ENCODE assay signal across 24 mouse cellular contexts in genomic region chr17:4198001-4198400, GRCm38 (mm10).
DNase-seq lines count a peak whose midpoint lies in the region; ATAC-seq lines count a peak whose summit lies in the region.
"Had no signal": no experiment of that assay in that cellular context is flagged by ENCODE, and none has a peak within 500 bp of the region (broad histone marks: within the 10 kb centered on the region; RNA-seq: fewer than 3 reads in every experiment).

No protein-coding gene starts in this region.

- no peaks in the 10 kb centered on the region for H3K27me3 ChIP-seq in intestine, embryonic 14.5 days (replicated peaks; ENCODE audit: control insufficient read depth, insufficient read depth, low read length)
- H3K27me3 ChIP-seq in intestine, embryonic 16.5 days (replicated peaks; ENCODE audit: control insufficient read depth, insufficient read depth, low read length): no peaks in the 10 kb centered on the region
- no peaks in the 10 kb centered on the region for H3K27me3 ChIP-seq in kidney, embryonic 15.5 days
- H3K27me3 ChIP-seq in lung, embryonic 15.5 days: no peaks in the 10 kb centered on the region
- no peaks in the 10 kb centered on the region for H3K27me3 ChIP-seq in midbrain, embryonic 11.5 days (ENCODE audit: control insufficient read depth, insufficient read depth, low read length)
- H3K27me3 ChIP-seq in midbrain, embryonic 14.5 days (ENCODE audit: control insufficient read depth, insufficient read depth, low read length): no peaks in the 10 kb centered on the region
- H3K27me3 ChIP-seq: embryonic facial prominence, embryonic 15.5 days; forebrain, embryonic 12.5 days had no signal

- no peak overlapping the region for H3K27ac ChIP-seq in intestine, embryonic 14.5 days (ENCODE audit: low read depth)
- H3K27ac ChIP-seq in intestine, embryonic 16.5 days (ENCODE audit: low read length): no peak overlapping the region
- H3K27ac ChIP-seq in kidney, embryonic 15.5 days: peak overlapping the region; percentile 68
- H3K27ac ChIP-seq in lung, embryonic 15.5 days: peak overlapping the region; percentile 59; the same call in 1 of the 2 replicates
- H3K27ac ChIP-seq in midbrain, embryonic 11.5 days (ENCODE audit: low read depth, low read length): no peak overlapping the region
- H3K27ac ChIP-seq in midbrain, embryonic 14.5 days (replicated peaks; ENCODE audit: low read depth, low read length): no peak overlapping the region
- H3K27ac ChIP-seq: embryonic facial prominence, embryonic 13.5 days; embryonic facial prominence, embryonic 15.5 days; forebrain, embryonic 10.5 days; forebrain, embryonic 12.5 days had no signal

- DNase-seq in intestine, embryonic 14.5 days (ENCODE audit: low spot score): peak; percentile 50
- no peak for DNase-seq in kidney, adult 18-20 months
- no peak for DNase-seq in lung, adult 18-20 months
- DNase-seq in midbrain, embryonic 11.5 days (ENCODE audit: low spot score, missing footprints): peak; percentile 77
- no peak for DNase-seq in midbrain, embryonic 14.5 days
- DNase-seq: adrenal gland, adult 2 months; adrenal gland, postnatal 10 days; adrenal gland, postnatal 25 days; cerebellum, adult 11 months; cerebellum, adult 18-20 months; cerebellum, adult 8-10 months; cerebellum, adult 9-11 months; cerebellum, postnatal 14 days; cerebellum, postnatal 36 days; embryo, embryonic 11 days had no signal

- no peak overlapping the region for H3K4me2 ChIP-seq in intestine, embryonic 14.5 days (ENCODE audit: low read length)
- H3K4me2 ChIP-seq in intestine, embryonic 16.5 days (ENCODE audit: low read depth, low read length): no peak overlapping the region
- no peak overlapping the region for H3K4me2 ChIP-seq in kidney, embryonic 15.5 days
- H3K4me2 ChIP-seq in lung, embryonic 15.5 days: no peak overlapping the region
- no peak overlapping the region for H3K4me2 ChIP-seq in midbrain, embryonic 11.5 days
- H3K4me2 ChIP-seq in midbrain, embryonic 14.5 days (ENCODE audit: low read length): no peak overlapping the region
- H3K4me2 ChIP-seq: embryonic facial prominence, embryonic 13.5 days; embryonic facial prominence, embryonic 15.5 days; forebrain, embryonic 12.5 days had no signal

- H3K4me3 ChIP-seq in intestine, embryonic 14.5 days (ENCODE audit: low read depth, low read length): no peak overlapping the region
- H3K4me3 ChIP-seq in intestine, embryonic 16.5 days (ENCODE audit: low read length): no peak overlapping the region
- H3K4me3 ChIP-seq in kidney, embryonic 15.5 days (replicated peaks): no peak overlapping the region
- no peak overlapping the region for H3K4me3 ChIP-seq in lung, embryonic 15.5 days
- H3K4me3 ChIP-seq in midbrain, embryonic 11.5 days (ENCODE audit: low read depth, low read length): no peak overlapping the region
- no peak overlapping the region for H3K4me3 ChIP-seq in midbrain, embryonic 14.5 days (replicated peaks; ENCODE audit: low read depth, low read length)
- H3K4me3 ChIP-seq: embryonic facial prominence, embryonic 13.5 days; embryonic facial prominence, embryonic 15.5 days; erythroblast, embryonic 14.5 days; forebrain, embryonic 10.5 days; forebrain, embryonic 12.5 days had no signal

- WGBS in intestine, embryonic 14.5 days: 86% methylated on average over 3 of the region's 3 CpGs
- 89% methylated on average over 3 of the region's 3 CpGs for WGBS in intestine, embryonic 16.5 days
- WGBS in kidney, embryonic 15.5 days: 78% methylated on average over 3 of the region's 3 CpGs
- WGBS in lung, embryonic 15.5 days: 70% methylated on average over 3 of the region's 3 CpGs
- WGBS in midbrain, embryonic 11.5 days: 80% methylated on average over 3 of the region's 3 CpGs
- 85% methylated on average over 3 of the region's 3 CpGs for WGBS in midbrain, embryonic 14.5 days

- H3K36me3 ChIP-seq in intestine, embryonic 14.5 days (ENCODE audit: control insufficient read depth, insufficient read depth, low read length): no peaks in the 10 kb centered on the region
- no peaks in the 10 kb centered on the region for H3K36me3 ChIP-seq in intestine, embryonic 16.5 days (ENCODE audit: control insufficient read depth, insufficient read depth, low read length)
- no peaks in the 10 kb centered on the region for H3K36me3 ChIP-seq in kidney, embryonic 15.5 days
- no peaks in the 10 kb centered on the region for H3K36me3 ChIP-seq in lung, embryonic 15.5 days
- H3K36me3 ChIP-seq in midbrain, embryonic 11.5 days (ENCODE audit: control insufficient read depth, insufficient read depth, low read length): no peaks in the 10 kb centered on the region
- H3K36me3 ChIP-seq in midbrain, embryonic 14.5 days (ENCODE audit: control insufficient read depth, insufficient read depth, low read length): no peaks in the 10 kb centered on the region
- H3K36me3 ChIP-seq: embryonic facial prominence, embryonic 13.5 days; embryonic facial prominence, embryonic 15.5 days; forebrain, embryonic 10.5 days; forebrain, embryonic 12.5 days had no signal

- no peak overlapping the region for H3K9ac ChIP-seq in intestine, embryonic 14.5 days (ENCODE audit: low read length)
- no peak overlapping the region for H3K9ac ChIP-seq in intestine, embryonic 16.5 days (ENCODE audit: low read depth, low read length)
- H3K9ac ChIP-seq in kidney, embryonic 15.5 days: no peak overlapping the region
- no peak overlapping the region for H3K9ac ChIP-seq in lung, embryonic 15.5 days
- no peak overlapping the region for H3K9ac ChIP-seq in midbrain, embryonic 11.5 days (ENCODE audit: low read length)
- H3K9ac ChIP-seq in midbrain, embryonic 14.5 days (replicated peaks; ENCODE audit: low read length): no peak overlapping the region
- H3K9ac ChIP-seq: embryonic facial prominence, embryonic 13.5 days; embryonic facial prominence, embryonic 15.5 days; forebrain, embryonic 12.5 days had no signal

- no peaks in the 10 kb centered on the region for H3K9me3 ChIP-seq in intestine, embryonic 14.5 days (ENCODE audit: control insufficient read depth, low read length)
- no peaks in the 10 kb centered on the region for H3K9me3 ChIP-seq in intestine, embryonic 16.5 days (ENCODE audit: control insufficient read depth, low read length)
- no peaks in the 10 kb centered on the region for H3K9me3 ChIP-seq in kidney, embryonic 15.5 days (replicated peaks)
- no peaks in the 10 kb centered on the region for H3K9me3 ChIP-seq in lung, embryonic 15.5 days
- H3K9me3 ChIP-seq in midbrain, embryonic 11.5 days (ENCODE audit: control insufficient read depth, low read length): no peaks in the 10 kb centered on the region
- H3K9me3 ChIP-seq in midbrain, embryonic 14.5 days (ENCODE audit: control insufficient read depth, low read length): no peaks in the 10 kb centered on the region
- H3K9me3 ChIP-seq: embryonic facial prominence, embryonic 13.5 days; embryonic facial prominence, embryonic 15.5 days; forebrain, embryonic 10.5 days; forebrain, embryonic 12.5 days had no signal

- H3K4me1 ChIP-seq in intestine, embryonic 14.5 days (replicated peaks; ENCODE audit: control insufficient read depth, insufficient read depth, low read length): peaks cover 13% of the 10 kb centered on the region
- H3K4me1 ChIP-seq in intestine, embryonic 16.5 days (ENCODE audit: control insufficient read depth, insufficient read depth, low read length): peaks cover 13% of the 10 kb centered on the region; the same call in 1 of the 2 replicates
- peaks cover 15% of the 10 kb centered on the region for H3K4me1 ChIP-seq in kidney, embryonic 15.5 days
- H3K4me1 ChIP-seq in lung, embryonic 15.5 days: peaks cover 15% of the 10 kb centered on the region
- H3K4me1 ChIP-seq in midbrain, embryonic 11.5 days (ENCODE audit: control insufficient read depth, insufficient read depth, low read length): no peaks in the 10 kb centered on the region
- H3K4me1 ChIP-seq in midbrain, embryonic 14.5 days (ENCODE audit: control insufficient read depth, insufficient read depth, low read length): no peaks in the 10 kb centered on the region
- H3K4me1 ChIP-seq: embryonic facial prominence, embryonic 13.5 days; embryonic facial prominence, embryonic 15.5 days; forebrain, embryonic 10.5 days; forebrain, embryonic 12.5 days had no signal

- ATAC-seq in intestine, embryonic 14.5 days (replicated peaks; ENCODE audit: low FRiP score, low TSS enrichment, low read depth): no peak
- no peak for ATAC-seq in intestine, embryonic 16.5 days
- ATAC-seq in kidney, embryonic 15.5 days (replicated peaks; ENCODE audit: low FRiP score): no peak
- ATAC-seq in lung, embryonic 15.5 days (ENCODE audit: borderline replicate concordance, extremely low read depth, low FRiP score, low TSS enrichment): no peak
- no peak for ATAC-seq in midbrain, embryonic 11.5 days (ENCODE audit: low FRiP score)
- no peak for ATAC-seq in midbrain, embryonic 14.5 days (ENCODE audit: low FRiP score, low TSS enrichment)
- ATAC-seq: forebrain, embryonic 14.5 days had no signal

Comparison
In these comparisons a context has a peak if more than half of its experiments do, and no peak if none do; other contexts are left out.
1. DNase-seq: peak in intestine, embryonic 14.5 days (single experiment) and midbrain, embryonic 11.5 days (single experiment); none in kidney, adult 18-20 months (single experiment), lung, adult 18-20 months (0 of 2) and midbrain, embryonic 14.5 days (single experiment).
2. H3K27ac ChIP-seq: peak in kidney, embryonic 15.5 days (single experiment) and lung, embryonic 15.5 days (single experiment); none in intestine, embryonic 14.5 days (single experiment), intestine, embryonic 16.5 days (single experiment), midbrain, embryonic 11.5 days (single experiment) and midbrain, embryonic 14.5 days (single experiment).